Mouse (Mus musculus): ENCODE measurements around the gene Vmn2r37. TPM values are rescaled to one million over a fixed set of nuclear protein-coding genes. Genes with fewer than 3 reads are reported as not detected.
"Not testable (repeated sequence)": the region's sequence is repeated elsewhere in the genome, so short reads cannot be mapped to it uniquely, and the experiment has no call there.

Vmn2r37 gene
- not detected for total RNA-seq (2021)
- long read RNA-seq, experiment 1, result 0 reads
- long read RNA-seq, experiment 2, result 0 reads

- DNase-seq, result not testable (repeated sequence)
Measured at GRCm38 (mm10) chr7:9223553-9223952, at the start of gene Vmn2r37. Gene Vmn2r37 (minus strand): TSS chr7:9223653.

Other genes with a start within 250 kb of the Vmn2r37 start
- not detected for gene Vmn2r39, start 192.9 kb downstream of the Vmn2r37 start, total RNA-seq (2021)
- gene Vmn2r38, start 125.8 kb downstream of the Vmn2r37 start, total RNA-seq (2021), result not detected

Data from adrenal gland, postnatal 10 days (tissue).